Mouse (Mus musculus): Measurements from ENCODE around the gene Tmem247. TPM values are rescaled to one million over a fixed set of nuclear protein-coding genes. Genes with fewer than 3 reads are reported as not detected.

Gene Tmem247
- total and polyA plus RNA-seq, 3 experiments: not detected

DNA sequence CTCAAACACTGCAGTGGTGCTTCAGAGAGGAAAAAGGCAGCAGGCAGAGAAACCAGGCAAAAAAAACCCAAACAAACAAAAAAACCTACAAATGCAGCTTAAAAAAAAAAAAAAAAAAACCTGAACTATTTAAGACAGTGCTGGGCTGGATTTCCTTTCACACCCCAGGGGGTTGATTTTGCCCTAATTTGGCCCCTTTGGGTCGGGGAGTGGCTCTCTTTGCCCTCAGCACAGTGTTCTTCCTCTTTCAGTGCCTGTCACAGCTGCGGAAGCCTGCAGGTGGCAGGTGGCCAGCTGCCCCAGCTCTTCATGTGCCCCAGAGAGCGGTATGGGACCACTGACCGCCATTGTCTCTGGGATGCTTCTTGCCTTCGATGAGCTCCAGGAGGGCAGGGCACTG, 52.4 kb downstream of the Tmem247 start:
- no peak for TF ChIP-seq POLR2A (IDR thresholded peaks at IDR 0.05; ENCODE audit: control insufficient read depth in 1 of 2, insufficient read depth in 1 of 2, low read depth in 1 of 2, low read length in 2 of 2, poor library complexity in 1 of 2)
- no peak for TF ChIP-seq GABPA (IDR thresholded peaks at IDR 0.05; ENCODE audit: low read depth, low read length)
- no peak for TF ChIP-seq HCFC1 (IDR thresholded peaks at IDR 0.05; ENCODE audit: low read depth, low read length)
- TF ChIP-seq GATA1 (IDR thresholded peaks at IDR 0.05; ENCODE audit: low read depth, low read length): no peak
- no peak for TF ChIP-seq SIN3A (IDR thresholded peaks at IDR 0.05; ENCODE audit: low read length)
- TF ChIP-seq TCF12 (IDR thresholded peaks at IDR 0.05; ENCODE audit: low read depth, low read length): 0 out of 2 replicates have a peak, but pooled peaks have one; percentile 40
- TF ChIP-seq ETS1 (IDR thresholded peaks at IDR 0.05; ENCODE audit: low read depth, low read length): 0 out of 2 replicates have a peak, but pooled peaks have one; percentile 19
- TF ChIP-seq ZNF384 (IDR thresholded peaks at IDR 0.05; ENCODE audit: low read depth, low read length): peak; percentile 84
- Histone ChIP-seq H3K4me3 (ENCODE audit: control insufficient read depth in 1 of 2, insufficient read depth in 1 of 2, low read depth in 2 of 2, low read length in 2 of 2) (no peak overlapping the region), H3K79me2 (ENCODE audit: control insufficient read depth, insufficient read depth, low read length, poor library complexity) (no peaks in the 10 kb centered on the region), H3K9ac (ENCODE audit: control insufficient read depth, low read depth, low read length, poor library complexity, severe bottlenecking) (no peak overlapping the region), H3K27ac (ENCODE audit: control insufficient read depth, low read depth, low read length) (no peak overlapping the region), H3K27me3 (ENCODE audit: control insufficient read depth in 1 of 2, insufficient read depth in 2 of 2, low read length in 2 of 2) (no peaks in the 10 kb centered on the region), H3K9me3 (replicated peaks; ENCODE audit: insufficient read depth, low read length) (no peaks in the 10 kb centered on the region), H3K36me3 (ENCODE audit: control insufficient read depth in 1 of 2, insufficient read depth in 2 of 2, low read length in 2 of 2) (peaks cover 0 to 7% of the 10 kb centered on the region in 2 experiments; a peak in 2 of 4 replicates), H3K4me1 (ENCODE audit: control insufficient read depth in 1 of 2, insufficient read depth in 2 of 2, low read length in 2 of 2) (peaks cover 0 to 15% of the 10 kb centered on the region in 2 experiments; a peak in 3 of 4 replicates)
- DNase-seq (ENCODE audit: low read depth, low spot score): peak; percentile 57

DNA sequence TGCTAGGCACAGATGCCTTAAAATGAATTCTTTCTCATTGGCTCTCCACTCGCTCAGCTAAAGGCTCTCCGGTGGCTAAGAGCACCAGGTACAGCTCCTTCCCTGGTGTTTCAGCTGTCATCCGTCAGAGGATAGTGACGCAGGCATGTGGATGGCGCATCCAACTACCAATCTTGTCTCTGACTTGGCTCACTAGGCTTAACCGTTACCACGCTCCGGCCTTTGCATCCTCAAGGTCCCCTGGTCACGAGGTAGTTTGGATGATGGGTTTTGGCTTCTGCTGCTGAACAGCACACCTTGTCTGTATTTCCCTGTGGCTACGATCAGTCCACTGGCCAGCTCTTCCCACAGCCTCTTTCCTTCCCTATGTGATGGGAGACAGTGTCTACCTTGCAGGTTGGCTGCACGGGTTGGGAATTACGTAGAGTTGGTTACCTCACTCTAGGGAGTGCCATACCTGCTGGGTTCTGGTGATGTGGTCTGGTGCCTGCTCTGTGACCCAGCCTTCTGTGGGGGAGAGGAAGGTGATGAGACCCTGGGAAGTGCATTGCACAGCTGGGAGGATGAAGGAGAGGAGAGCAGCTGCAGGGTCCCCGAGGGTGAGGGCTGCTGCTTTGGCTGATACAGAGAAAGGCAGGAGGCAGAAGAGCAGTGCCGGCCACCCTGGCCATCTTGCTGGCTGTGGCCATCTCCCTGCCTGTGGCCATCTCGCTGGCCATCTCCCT, 53.0 kb downstream of the Tmem247 start:
- DNase-seq (ENCODE audit: low read depth, low spot score): no peak
- Histone ChIP-seq H3K9ac (ENCODE audit: control insufficient read depth, low read depth, low read length, poor library complexity, severe bottlenecking) (no peak overlapping the region), H3K9me3 (replicated peaks; ENCODE audit: insufficient read depth, low read length) (no peaks in the 10 kb centered on the region), H3K79me2 (ENCODE audit: control insufficient read depth, insufficient read depth, low read length, poor library complexity) (no peaks in the 10 kb centered on the region), H3K27ac (ENCODE audit: control insufficient read depth, low read depth, low read length) (no peak overlapping the region), H3K4me1 (ENCODE audit: control insufficient read depth in 1 of 2, insufficient read depth in 2 of 2, low read length in 2 of 2) (peaks cover 0 to 15% of the 10 kb centered on the region in 2 experiments; a peak in 3 of 4 replicates), H3K36me3 (ENCODE audit: control insufficient read depth in 1 of 2, insufficient read depth in 2 of 2, low read length in 2 of 2) (peaks cover 0 to 7% of the 10 kb centered on the region in 2 experiments; a peak in 2 of 4 replicates), H3K27me3 (ENCODE audit: control insufficient read depth in 1 of 2, insufficient read depth in 2 of 2, low read length in 2 of 2) (no peaks in the 10 kb centered on the region), H3K4me3 (ENCODE audit: control insufficient read depth in 1 of 2, insufficient read depth in 1 of 2, low read depth in 2 of 2, low read length in 2 of 2) (no peak overlapping the region)
- no peak for TF ChIP-seq RCOR1 (IDR thresholded peaks at IDR 0.05; ENCODE audit: low read depth, low read length)
- TF ChIP-seq MYB (IDR thresholded peaks at IDR 0.05; ENCODE audit: low read depth, low read length): no peak
- no peak for TF ChIP-seq CHD2 (IDR thresholded peaks at IDR 0.05; ENCODE audit: low read length)
- no peak for TF ChIP-seq GATA1 (IDR thresholded peaks at IDR 0.05; ENCODE audit: low read depth, low read length)
- no peak for TF ChIP-seq SMC3 (IDR thresholded peaks at IDR 0.05; ENCODE audit: low read depth, low read length)
- no peak for TF ChIP-seq USF1 (IDR thresholded peaks at IDR 0.05; ENCODE audit: low read depth, low read length)
- TF ChIP-seq MAFK (IDR thresholded peaks at IDR 0.05; ENCODE audit: borderline replicate concordance, low read depth, low read length): no peak
- no peak for TF ChIP-seq MXI1 (IDR thresholded peaks at IDR 0.05; ENCODE audit: low read depth, low read length)
- TF ChIP-seq JUND (IDR thresholded peaks at IDR 0.05; ENCODE audit: low read depth, low read length): no peak
- no peak for TF ChIP-seq TAL1 (IDR thresholded peaks at IDR 0.05; ENCODE audit: low read length)
- TF ChIP-seq MAX (IDR thresholded peaks at IDR 0.05; ENCODE audit: low read length): no peak
- TF ChIP-seq GABPA (IDR thresholded peaks at IDR 0.05; ENCODE audit: low read depth, low read length): no peak
- TF ChIP-seq MYC (IDR thresholded peaks at IDR 0.05; ENCODE audit: low read depth, low read length): no peak
- TF ChIP-seq CHD1 (IDR thresholded peaks at IDR 0.05; ENCODE audit: low read depth, low read length): no peak
- no peak for TF ChIP-seq KAT2A (conservative IDR thresholded peaks at IDR 0.05; ENCODE audit: low read depth, low read length)
- no peak for TF ChIP-seq POLR2AphosphoS5 (IDR thresholded peaks at IDR 0.05; ENCODE audit: borderline replicate concordance, low read depth, low read length)

Data from MEL (cell line).